Mouse (Mus musculus) ovary, postnatal 10 days (tissue): ENCODE measurements at regions not wholly inside any gene's neighbourhood (a gene's known extent, or its start where the extent isn't known, plus 50 kb on each side); places are given as distances from the start of the nearest gene placed in this dataset.

ENCODE experiments used
- DNase-seq: peaks from one replicate; pipeline ENCODE4 v3.0.0; 2022; ENCODE audit warnings: low spot score

GRCm38 (mm10) chr1:82042527-82042926 is 190.4 kb upstream of the Gm9747 start:
- DNase-seq: no peak

GRCm38 (mm10) chr1:82066291-82066690 is 166.6 kb upstream of the Gm9747 start:
- no peak for DNase-seq

GRCm38 (mm10) chr1:82068571-82068970 is 164.3 kb upstream of the Gm9747 start:
- DNase-seq: no peak

GRCm38 (mm10) chr1:82070181-82071109 is 162.5 kb upstream of the Gm9747 start:
- no peak for DNase-seq

GRCm38 (mm10) chr1:82089136-82089839 is 143.6 kb upstream of the Gm9747 start:
- no peak for DNase-seq

- DNase-seq: no peak
These were observed 137.8 kb upstream of the Gm9747 start for GRCm38 (mm10) chr1:82095101-82095500.

- no peak for DNase-seq
These were observed 126.2 kb upstream of the Gm9747 start for GRCm38 (mm10) chr1:82106756-82107155.

DNA sequence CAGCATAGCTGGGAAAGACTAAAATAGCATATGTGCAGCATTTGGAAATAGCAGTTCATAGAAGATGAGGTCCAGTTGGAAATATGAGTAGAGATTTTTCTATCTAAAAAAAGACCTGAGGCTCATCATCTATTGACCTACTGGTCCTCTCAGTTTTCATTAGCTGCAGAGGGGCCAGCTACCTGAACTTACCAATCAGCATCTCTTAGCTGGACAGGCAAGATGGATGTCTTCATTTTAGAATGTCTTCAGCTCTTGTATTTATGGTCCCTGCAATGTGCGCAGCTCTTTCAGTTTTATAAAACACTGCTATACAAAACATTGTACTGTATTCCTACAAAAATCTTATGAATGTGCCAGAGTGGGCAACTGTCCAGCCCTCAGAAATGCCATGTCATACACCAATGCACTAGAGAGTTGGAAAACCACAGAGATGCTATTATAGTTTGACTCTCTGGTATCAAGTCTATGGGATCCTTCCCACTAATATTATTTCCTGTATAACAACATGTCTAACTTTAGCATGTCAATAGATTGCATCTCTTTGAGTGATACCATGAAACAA is 122.8 kb upstream of the Gm9747 start:
- no peak for DNase-seq

GRCm38 (mm10) chr1:82112401-82112800 is 120.5 kb upstream of the Gm9747 start:
- DNase-seq: no peak

GRCm38 (mm10) chr1:82124503-82124902 is 108.4 kb upstream of the Gm9747 start:
- DNase-seq: no peak

GRCm38 (mm10) chr1:82129700-82130275 is 103.1 kb upstream of the Gm9747 start:
- no peak for DNase-seq

DNA sequence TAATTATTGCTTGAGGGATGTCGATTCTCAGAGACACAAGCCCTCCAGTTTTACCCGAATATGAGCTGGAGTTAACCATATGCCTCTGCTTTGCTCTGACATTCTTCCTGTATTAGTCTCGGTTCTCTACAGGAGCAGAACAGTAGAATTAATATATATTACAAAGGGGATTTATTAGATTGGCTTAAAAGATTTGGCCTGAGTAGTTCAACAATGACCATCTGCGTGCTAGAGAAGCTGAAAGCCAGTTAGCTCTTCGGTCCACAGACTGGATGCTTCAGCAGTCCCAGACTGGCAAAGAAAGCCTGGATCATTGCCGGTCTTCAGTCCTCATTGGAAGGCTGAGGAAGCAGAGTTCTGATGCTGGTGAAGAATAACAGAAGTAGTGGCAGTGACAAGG is 100.4 kb upstream of the Gm9747 start:
- no peak for DNase-seq

DNA sequence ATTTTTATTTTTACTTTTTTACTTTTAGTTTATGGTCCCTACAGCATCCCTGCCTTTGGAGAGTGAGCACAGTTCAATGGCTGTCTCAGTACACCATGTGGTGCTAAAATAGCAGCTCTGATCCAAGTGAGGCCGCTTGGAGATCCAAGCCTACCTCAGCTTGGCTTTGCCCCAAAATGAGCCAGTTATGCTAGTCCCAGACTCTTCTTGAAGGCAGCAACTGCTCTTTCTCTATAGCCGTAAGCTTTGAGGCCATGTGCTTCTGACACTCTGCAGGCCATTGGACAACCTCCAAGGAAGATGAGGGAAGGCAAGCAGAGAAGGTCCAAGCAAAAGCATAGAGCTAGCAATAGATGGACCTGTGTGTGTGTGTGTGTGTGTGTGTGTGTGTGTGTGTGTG is 98.0 kb upstream of the Gm9747 start:
- DNase-seq: no peak

DNA sequence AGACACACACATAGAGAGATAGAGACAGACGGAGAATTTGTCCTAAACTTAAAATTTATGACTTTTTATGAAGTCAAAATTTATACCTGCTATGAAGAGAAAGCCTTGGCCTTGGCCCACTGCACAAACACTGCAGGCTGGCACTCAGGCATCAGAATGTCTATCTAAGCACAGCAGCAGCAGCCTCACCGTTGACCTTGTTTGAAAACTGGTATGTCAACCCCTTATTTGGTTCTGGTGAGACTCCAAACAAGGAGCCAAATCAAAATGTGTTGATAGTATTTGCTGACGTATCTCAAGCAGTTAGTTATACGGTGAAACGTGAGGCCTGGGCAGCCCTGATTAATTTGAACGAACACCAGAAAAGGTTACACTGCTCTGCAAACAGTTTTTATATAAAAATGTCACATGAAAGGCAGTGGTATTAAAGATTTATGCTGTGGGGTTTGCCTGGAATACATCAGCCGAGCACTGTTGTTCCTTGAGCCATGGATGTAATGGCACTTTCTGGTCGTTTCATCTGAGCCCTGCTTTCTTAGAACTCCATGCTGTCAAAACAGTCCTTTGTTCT is 97.1 kb upstream of the Gm9747 start:
- no peak for DNase-seq

DNA sequence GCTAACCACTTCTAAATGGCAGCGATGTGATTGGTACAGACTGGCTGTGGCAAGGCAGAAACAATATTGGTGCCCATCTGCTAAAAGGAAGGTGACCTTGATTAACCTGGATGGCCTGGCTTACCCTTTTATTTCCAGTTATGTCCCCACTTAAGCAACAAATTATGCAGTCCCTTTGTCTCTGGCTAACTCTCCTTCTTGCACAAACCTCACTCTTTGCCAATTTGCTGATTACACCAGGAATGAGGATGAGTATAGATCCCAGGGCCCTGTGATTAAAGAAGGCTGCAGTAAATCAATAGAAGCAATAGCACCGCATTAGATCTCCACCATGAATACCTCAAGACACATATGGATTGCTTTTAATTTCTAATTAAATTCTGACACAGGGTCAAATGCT is 87.7 kb upstream of the Gm9747 start:
- no peak for DNase-seq

- peak; percentile 8 for DNase-seq
These were observed 82.4 kb upstream of the Gm9747 start for GRCm38 (mm10) chr1:82150219-82151128.

DNA sequence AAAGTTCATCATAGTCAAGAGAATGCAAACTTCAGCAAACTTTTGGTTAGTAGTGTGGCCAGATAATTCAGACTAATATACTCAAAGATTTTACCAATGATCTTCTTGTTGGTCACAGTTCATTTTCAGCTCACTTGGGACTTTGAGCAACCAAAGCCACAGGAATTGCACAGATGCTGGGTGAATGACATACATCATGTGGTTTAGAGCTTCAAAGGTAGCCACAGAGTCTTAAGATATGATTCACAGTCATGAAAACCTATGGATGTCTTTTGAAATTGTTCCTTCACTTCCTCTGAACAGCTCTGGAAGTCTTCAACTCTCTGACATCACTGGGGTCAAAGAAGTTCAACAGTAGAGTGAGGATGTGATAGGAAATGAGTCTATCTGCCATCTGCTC is 77.0 kb upstream of the Gm9747 start:
- DNase-seq: no peak

- no peak for DNase-seq
These were observed 75.9 kb upstream of the Gm9747 start for GRCm38 (mm10) chr1:82157013-82157412.

DNA sequence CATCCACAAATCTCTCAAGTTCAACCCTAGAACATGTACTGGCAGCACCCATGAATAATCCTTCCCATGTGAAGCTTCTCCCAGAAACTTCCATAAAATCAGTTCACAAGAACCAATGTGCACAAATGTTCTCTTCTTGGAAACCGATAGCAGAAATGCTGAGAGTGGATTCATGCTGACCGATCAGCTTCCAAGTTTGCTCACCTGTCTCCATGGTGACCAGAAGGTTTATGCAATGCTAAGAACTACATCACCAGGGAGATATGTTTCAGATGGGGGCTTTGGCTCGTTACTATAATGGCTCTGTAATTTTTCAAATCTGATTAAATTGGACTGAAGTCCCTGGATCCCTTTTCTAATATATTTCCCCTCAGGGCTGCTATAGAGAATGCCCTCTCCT is 74.4 kb upstream of the Gm9747 start:
- no peak for DNase-seq

- no peak for DNase-seq
These were observed 73.7 kb upstream of the Gm9747 start for GRCm38 (mm10) chr1:82159201-82159600.

DNA sequence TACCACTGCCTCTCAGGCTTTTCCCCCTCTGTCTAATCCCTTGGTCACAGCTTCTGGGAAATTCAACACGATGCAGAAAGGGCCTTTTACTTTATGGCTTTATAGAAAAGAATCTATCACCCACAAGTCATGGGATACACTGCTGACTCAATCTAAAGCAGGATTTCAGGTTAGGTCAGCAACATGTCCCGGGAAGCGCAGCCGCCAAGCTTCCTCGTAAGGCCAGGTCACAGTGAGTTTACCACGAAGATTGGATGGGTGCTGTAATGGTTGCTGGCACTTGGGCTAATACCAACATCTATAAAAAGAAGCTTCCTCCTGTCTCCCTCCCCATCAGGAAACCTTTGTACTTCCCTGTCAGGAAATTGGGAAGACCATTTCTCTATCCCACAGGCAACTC is 70.0 kb upstream of the Gm9747 start:
- DNase-seq: no peak
